Mouse (Mus musculus): ENCODE data around the gene Fbxw5. TPM values are rescaled to one million over a fixed set of nuclear protein-coding genes. Genes with fewer than 3 reads are reported as not detected.

The Fbxw5 gene
- polyA plus RNA-seq (2015; fragmentation: Nextera tagmentation; extraction: Ambion mirVana) = 119 and 125 TPM in 2 replicates

DNA sequence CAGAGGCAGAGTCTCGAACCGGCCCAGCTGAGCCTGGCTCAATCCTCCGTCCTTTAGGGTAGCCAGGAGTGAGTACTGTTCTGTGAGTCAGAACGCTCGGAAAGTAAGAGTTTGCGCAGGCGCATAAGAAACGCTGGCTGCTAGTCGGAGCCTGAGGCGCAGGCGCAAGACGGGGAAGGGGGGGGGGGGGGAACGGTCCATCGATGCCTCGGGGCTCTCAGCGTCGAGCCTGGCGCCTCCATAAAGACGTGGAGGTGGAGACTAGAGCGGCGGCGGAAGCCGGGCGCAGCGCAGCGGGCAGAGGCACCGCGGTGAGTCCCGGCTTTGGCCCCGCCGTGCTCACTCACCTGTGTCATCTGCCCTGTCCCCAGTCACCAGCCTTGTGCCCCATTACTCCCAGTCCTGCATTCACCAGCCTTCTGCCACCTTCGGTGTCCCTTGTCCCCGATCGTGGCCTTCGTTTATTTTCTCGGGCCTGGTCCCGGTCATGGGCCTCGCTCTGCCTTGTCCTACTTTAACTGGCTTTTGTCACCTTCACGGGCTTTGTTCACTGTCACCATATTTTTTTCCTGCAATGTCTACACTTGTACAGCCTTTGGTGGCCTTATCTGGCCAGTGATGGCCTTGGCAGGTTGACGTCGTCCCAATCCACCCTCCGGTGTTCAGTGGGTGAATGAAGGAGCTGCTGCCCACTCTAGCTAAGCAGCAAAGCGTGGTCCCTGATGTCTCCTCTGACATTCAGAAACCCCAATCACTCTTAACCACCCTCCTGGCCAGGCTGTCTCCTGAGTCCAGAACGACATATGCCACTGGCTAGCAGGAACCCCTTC is at the start of gene Fbxw5:
Fbxw5 (plus strand) TSS at position 175 of the 830 bp plus-strand sequence.
- WGBS = 2% methylated on average over 34 of the region's 44 CpGs
- peak; percentile 86 for ATAC-seq (ENCODE audit: low FRiP score)

DNA sequence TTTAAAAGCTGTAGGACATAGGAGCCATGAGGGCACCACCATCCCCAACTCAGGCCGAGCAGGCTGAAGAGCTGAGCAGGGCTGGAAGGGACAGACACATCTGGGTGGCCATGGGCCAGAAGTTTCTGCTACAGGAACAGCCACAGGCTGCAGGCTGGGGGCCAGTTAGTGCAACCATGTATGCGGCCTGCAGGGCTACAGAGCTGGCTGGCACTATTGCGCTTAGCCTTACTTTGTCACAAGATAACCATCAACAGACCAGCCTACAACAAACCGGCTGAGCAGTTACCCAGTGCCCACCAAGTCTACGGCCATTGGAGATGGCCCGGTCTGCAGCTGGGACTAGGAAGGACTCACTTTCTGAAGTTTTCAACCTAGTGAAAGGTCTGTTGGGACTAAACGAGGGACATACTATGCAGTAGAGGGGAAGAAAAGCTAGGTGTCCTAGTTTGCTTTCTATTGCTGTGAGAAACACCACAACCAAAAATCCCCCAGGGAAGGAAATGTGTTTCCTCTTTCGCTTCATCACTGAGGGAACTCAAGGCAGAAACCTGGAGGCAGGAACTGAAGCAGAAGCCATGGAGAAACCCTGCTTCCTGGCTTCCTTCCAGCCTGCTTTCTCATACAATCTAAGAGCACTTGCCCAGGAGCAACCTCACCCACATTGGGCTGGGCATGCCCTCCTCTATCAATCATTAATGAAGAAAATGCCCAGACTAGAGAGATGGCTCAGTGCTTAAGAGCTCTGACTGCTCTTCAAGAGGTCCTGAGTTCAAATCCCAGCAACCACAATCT is 49.5 kb upstream of the Fbxw5 start:
- H3K36me3 ChIP-seq = peaks cover 32% of the 10 kb centered on the region
- H3K27me3 ChIP-seq = no peaks in the 10 kb centered on the region
- 88% methylated on average over 8 of the region's 8 CpGs for WGBS
- no peak overlapping the region for H3K4me2 ChIP-seq
- no peak overlapping the region for H3K27ac ChIP-seq
- H3K4me3 ChIP-seq = no peak overlapping the region
- no peaks in the 10 kb centered on the region for H3K9me3 ChIP-seq
- no peaks in the 10 kb centered on the region for H3K4me1 ChIP-seq (replicated peaks)
- no peak for ATAC-seq (ENCODE audit: low FRiP score)
- H3K9ac ChIP-seq = no peak overlapping the region

More for the DNA sequence above, at the start of gene Fbxw5:
- H3K36me3 ChIP-seq = peaks cover 34% of the 10 kb centered on the region
- H3K4me2 ChIP-seq = peak within 1 kb of the TSS; percentile 100
- H3K9me3 ChIP-seq = no peaks in the 10 kb centered on the region
- H3K27me3 ChIP-seq = no peaks in the 10 kb centered on the region
- peak within 1 kb of the TSS; percentile 98 for H3K9ac ChIP-seq
- peak within 1 kb of the TSS; percentile 90 for H3K4me3 ChIP-seq
- H3K4me1 ChIP-seq (replicated peaks) = peaks cover 19% of the 10 kb centered on the region
- peak within 1 kb of the TSS; percentile 89 for H3K27ac ChIP-seq

DNA sequence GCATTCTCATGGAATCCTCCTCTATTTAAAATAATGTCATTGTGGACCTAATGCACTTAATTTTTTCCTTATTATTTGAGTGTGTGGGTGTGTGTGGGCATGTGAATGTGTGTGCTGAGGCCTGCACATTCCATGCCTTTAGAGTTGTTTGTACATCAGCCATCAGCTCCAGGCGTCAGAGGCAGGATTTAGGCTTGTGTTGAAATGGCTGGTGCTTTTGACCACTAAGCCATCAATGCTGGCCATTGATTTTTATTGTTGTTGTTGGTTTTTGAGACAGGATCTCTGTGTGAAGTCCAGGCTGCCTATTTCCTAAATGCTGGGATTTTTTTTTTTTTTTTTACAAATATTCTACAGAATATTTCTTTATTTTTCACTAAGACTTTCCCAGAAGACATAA is 47.6 kb upstream of the Fbxw5 start:
- Histone ChIP-seq H3K4me1 (replicated peaks) (no peaks in the 10 kb centered on the region), H3K9ac (no peak overlapping the region), H3K27me3 (no peaks in the 10 kb centered on the region), H3K4me3 (no peak overlapping the region), H3K9me3 (no peaks in the 10 kb centered on the region), H3K4me2 (no peak overlapping the region), H3K36me3 (peaks cover 20% of the 10 kb centered on the region), H3K27ac (no peak overlapping the region)
- 58% methylated on average over 1 of the region's 1 CpGs for WGBS
- no peak for ATAC-seq (ENCODE audit: low FRiP score)

DNA sequence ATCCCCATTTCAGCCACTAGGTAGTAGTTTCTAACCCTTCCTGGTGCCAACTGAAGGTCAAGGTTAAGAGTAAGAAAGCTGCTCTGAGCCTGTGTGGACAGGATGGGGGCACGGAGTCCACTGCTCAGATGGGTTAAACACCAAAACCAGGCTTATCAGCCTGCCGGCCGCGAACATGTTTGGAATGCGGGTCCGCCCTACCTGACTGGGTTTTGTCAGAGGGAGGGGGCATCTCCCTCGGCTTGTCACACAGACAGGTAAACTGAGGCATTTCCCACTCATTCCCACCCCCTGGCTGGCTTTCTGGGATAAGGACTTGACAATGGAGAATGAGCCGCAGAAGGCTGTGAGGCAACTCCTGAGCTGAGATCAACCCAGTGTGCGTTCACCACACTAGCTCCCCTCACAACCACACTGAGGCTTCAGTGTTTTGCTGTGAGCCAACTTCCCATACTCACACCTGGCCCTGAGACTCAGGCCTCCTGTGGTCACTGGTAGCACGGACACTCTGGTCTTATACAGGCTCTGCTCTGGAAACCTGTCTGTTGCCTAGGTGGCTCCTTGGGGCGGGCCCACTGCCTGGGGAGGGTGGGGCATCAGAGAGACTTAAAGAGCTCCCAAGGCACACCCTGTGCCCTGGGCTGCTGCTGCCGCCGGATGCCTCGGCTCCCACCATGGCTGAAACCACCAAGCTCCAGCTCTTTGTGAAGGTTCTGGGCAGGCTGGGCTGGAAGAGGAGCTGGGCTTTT is 44.2 kb upstream of the Fbxw5 start, which contains the start of gene Clic3:
Clic3 (plus strand) TSS at position 634 of the 749 bp plus-strand sequence.
- Histone ChIP-seq H3K4me3 (no peak within 1 kb of the TSS), H3K9me3 (no peaks in the 10 kb centered on the region), H3K9ac (no peak within 1 kb of the TSS), H3K4me1 (replicated peaks) (peaks cover 22% of the 10 kb centered on the region), H3K4me2 (no peak within 1 kb of the TSS), H3K27me3 (no peaks in the 10 kb centered on the region), H3K36me3 (peaks cover 23% of the 10 kb centered on the region), H3K27ac (0 out of 2 replicates have a peak within 1 kb of the TSS, but pooled peaks have one; percentile 8)
- WGBS = 66% methylated on average over 14 of the region's 14 CpGs
- no peak for ATAC-seq (ENCODE audit: low FRiP score)

DNA sequence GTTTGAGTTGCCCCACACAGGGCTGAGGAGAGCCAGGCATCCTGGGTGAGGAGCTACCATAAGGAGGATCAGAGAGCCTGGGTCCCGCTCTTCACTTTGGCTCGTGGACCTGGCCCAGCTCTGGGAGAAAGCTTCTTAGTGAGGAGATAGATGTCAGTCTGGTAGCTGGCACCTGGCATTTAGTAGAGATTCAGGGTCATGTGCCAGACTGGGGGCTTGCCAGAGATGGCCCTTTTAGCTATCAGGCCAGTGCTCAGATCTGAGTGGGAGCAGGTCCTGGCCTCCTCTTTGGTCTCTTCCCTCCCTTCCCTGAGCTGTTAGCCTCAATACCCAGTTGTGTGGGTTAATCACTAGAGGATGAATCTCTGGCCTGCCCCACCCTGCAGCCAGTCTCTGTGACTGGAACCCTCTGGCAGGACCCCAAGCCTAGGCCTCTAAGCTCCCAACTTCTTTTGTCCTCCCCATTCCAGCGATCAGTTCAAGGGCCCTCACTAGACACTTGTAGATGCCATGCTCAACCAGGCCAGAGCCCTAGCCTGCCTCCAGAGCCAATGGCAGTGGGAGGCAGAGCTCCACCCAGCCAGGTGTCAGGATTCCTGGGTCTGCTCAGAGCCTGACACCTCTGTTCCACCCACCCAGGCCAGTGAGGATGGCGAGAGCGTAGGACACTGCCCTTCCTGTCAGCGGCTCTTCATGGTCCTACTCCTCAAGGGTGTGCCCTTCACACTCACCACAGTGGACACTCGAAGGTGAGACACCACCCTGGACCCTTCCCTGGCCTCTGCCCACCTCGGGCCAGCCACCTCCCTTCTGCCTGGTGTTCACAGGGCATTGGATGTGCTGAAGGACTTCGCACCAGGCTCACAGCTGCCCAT is 43.3 kb upstream of the Fbxw5 start:
- H3K4me1 ChIP-seq (replicated peaks) = peaks cover 27% of the 10 kb centered on the region
- no peak overlapping the region for H3K27ac ChIP-seq
- H3K4me3 ChIP-seq = no peak overlapping the region
- no peak overlapping the region for H3K9ac ChIP-seq
- H3K9me3 ChIP-seq = no peaks in the 10 kb centered on the region
- H3K4me2 ChIP-seq = no peak overlapping the region
- H3K27me3 ChIP-seq = no peaks in the 10 kb centered on the region
- WGBS = 88% methylated on average over 9 of the region's 9 CpGs
- no peak for ATAC-seq (ENCODE audit: low FRiP score)
- H3K36me3 ChIP-seq = peaks cover 23% of the 10 kb centered on the region

DNA sequence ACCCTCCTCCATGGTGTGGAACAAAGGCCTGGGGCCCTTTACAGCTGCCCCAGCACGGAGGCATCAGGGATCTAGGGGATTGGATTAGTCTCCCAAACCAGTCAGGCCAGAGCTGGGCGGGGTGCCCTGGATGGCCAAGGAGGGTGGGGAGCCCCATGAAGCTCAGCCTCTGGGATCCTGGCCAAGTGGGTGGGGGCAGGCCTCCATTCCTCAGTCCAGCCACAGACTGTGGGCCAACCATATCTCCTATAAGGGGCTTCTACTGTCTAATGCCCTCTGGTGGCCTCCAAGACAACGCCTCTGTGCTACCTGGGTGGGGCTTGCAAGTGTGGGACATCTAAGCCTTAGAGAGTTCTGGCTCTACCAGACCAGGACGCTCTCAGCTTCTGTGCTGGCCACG is 41.6 kb upstream of the Fbxw5 start:
- Histone ChIP-seq H3K4me1 (replicated peaks) (peaks cover 27% of the 10 kb centered on the region), H3K4me2 (peak overlapping the region; percentile 94), H3K9me3 (no peaks in the 10 kb centered on the region), H3K4me3 (peak overlapping the region; percentile 59; the same call in 1 of the 2 replicates), H3K27ac (no peak overlapping the region), H3K36me3 (peaks cover 23% of the 10 kb centered on the region), H3K9ac (peak overlapping the region; percentile 83; the same call in 1 of the 2 replicates), H3K27me3 (no peaks in the 10 kb centered on the region)
- ATAC-seq (ENCODE audit: low FRiP score) = no peak
- WGBS = 74% methylated on average over 5 of the region's 5 CpGs

DNA sequence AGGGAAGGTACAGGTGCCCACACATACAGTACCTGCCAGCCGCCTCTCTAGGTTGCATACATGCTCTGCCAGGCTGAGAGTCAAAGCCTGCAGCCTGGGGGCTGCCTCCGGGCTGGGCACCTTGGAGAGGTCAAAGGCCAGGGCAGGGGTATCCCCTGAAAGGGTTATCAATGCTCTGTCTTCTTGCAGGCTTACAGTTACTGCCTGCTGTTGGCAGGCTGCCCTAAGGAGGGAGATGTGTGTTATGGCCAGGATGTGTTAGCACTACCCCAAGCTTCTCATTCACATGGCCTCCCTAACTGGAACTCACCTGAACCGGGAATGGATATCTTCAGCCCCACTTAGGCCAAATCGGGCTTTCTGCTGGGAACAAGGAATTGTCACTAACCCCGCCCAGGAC is 40.4 kb upstream of the Fbxw5 start:
- Histone ChIP-seq H3K36me3 (peaks cover 23% of the 10 kb centered on the region), H3K4me2 (peak overlapping the region; percentile 94), H3K9ac (peak overlapping the region; percentile 83), H3K9me3 (no peaks in the 10 kb centered on the region), H3K27ac (peak overlapping the region; percentile 91), H3K4me3 (peak overlapping the region; percentile 59), H3K4me1 (replicated peaks) (peaks cover 27% of the 10 kb centered on the region), H3K27me3 (no peaks in the 10 kb centered on the region)
- 39% methylated on average over 5 of the region's 5 CpGs for WGBS
- peak; percentile 40 for ATAC-seq (ENCODE audit: low FRiP score)

DNA sequence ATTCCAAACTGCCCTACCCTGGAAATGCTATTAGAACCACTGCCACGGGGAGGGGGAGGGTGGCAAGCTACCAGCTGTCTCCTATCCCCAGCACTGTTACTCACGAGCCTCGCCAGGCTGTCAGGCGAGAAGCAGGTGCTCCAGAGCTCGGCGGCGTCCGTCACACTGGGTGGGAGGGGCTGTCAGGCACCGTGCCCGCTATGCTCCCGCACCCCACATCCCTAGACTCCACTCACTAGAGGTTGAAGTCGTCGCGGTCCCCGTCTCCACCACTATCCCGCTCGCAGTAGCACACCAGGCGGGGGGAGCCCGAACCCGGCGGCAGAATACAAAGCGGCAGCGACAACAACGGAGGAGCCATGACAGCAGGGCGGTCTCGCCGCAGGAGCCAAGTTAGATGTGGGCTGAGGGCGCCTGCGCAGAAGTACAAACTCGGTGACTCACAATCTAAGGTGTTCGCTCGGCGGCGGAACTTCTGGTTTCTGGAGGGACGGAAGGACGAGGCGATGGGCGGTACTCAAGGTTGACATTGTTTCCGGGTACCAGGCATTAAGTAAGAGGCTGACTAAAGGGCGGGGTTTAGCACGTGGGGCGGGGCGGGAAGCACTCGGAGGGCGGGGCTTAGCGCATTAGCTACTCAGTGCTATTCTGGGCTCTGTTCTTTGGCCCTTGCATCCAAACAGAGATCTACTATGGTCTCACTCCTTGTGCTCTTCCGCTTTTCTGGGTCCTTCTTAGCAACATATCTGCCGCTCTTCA is 39.8 kb upstream of the Fbxw5 start, which contains the start of gene Paxx:
Paxx (minus strand) TSS at position 544 of the 759 bp plus-strand sequence.
- H3K4me1 ChIP-seq (replicated peaks) = peaks cover 27% of the 10 kb centered on the region
- H3K9ac ChIP-seq = peak within 1 kb of the TSS; percentile 83
- no peaks in the 10 kb centered on the region for H3K27me3 ChIP-seq
- H3K4me2 ChIP-seq = peak within 1 kb of the TSS; percentile 94
- H3K9me3 ChIP-seq = no peaks in the 10 kb centered on the region
- H3K4me3 ChIP-seq = peak within 1 kb of the TSS; percentile 59
- under 1% methylated on average over 48 of the region's 48 CpGs for WGBS
- H3K27ac ChIP-seq = peak within 1 kb of the TSS; percentile 91
- H3K36me3 ChIP-seq = peaks cover 23% of the 10 kb centered on the region
- peak; percentile 89 for ATAC-seq (ENCODE audit: low FRiP score)

DNA sequence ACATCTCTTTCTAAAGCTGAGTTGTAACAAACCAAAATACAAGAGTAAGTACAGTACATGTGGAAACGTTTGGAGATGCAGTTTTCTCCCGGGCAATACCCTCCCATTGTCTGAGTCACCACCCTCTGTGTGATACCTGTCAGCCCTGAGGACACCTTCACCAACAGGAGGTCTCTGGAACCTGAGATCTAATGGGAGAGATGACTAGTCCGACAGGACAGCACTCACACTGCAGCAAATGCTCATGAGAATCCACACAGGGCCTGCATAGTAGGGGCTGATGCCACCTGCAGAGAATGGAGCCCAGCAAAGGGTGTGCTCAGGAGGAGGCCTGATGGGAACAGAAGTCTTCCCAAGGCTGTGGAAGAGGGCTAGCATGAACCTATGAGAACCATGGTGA is 39.1 kb upstream of the Fbxw5 start:
- peak overlapping the region; percentile 68 for H3K9ac ChIP-seq
- 27% methylated on average over 3 of the region's 3 CpGs for WGBS
- ATAC-seq (ENCODE audit: low FRiP score) = 0 out of 2 replicates have a peak, but pooled peaks have one; percentile 8
- peak overlapping the region; percentile 59 for H3K4me3 ChIP-seq
- H3K9me3 ChIP-seq = no peaks in the 10 kb centered on the region
- peaks cover 30% of the 10 kb centered on the region for H3K4me1 ChIP-seq (replicated peaks)
- H3K4me2 ChIP-seq = peak overlapping the region; percentile 94
- peaks cover 23% of the 10 kb centered on the region for H3K36me3 ChIP-seq
- H3K27me3 ChIP-seq = no peaks in the 10 kb centered on the region
- H3K27ac ChIP-seq = peak overlapping the region; percentile 91

DNA sequence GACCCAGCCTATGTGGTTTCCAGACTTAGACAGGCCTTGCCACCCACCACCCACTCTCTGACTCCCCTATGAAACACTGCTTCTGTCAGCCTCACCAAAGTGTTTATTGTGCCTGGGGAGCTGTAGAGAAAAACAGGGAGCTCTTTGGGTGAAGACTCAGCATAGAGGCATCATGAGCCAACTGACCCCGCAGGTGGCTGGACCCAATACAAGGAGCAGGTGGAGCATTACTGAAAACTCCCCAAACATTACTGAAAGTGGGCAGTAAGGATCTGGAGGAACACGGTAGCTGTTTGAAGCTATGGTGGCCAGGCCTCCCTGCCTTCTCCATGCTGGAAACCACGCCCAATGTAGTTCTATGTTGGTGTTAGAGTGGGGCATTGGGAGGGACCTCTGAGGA is 36.9 kb upstream of the Fbxw5 start:
- Histone ChIP-seq H3K4me2 (no peak overlapping the region), H3K9me3 (no peaks in the 10 kb centered on the region), H3K9ac (no peak overlapping the region), H3K4me1 (replicated peaks) (peaks cover 35% of the 10 kb centered on the region), H3K27me3 (no peaks in the 10 kb centered on the region), H3K27ac (no peak overlapping the region), H3K4me3 (no peak overlapping the region), H3K36me3 (peaks cover 9% of the 10 kb centered on the region)
- WGBS = 86% methylated on average over 3 of the region's 3 CpGs
- ATAC-seq (ENCODE audit: low FRiP score) = no peak

All from hindbrain, embryonic 13.5 days (tissue).